Mouse (Mus musculus): ENCODE measurements around the gene Ninj2.

GRCm38 (mm10) chr6:120162928-120163327 is 69.8 kb downstream of the Ninj2 start:
- TF ChIP-seq EP300 (IDR thresholded peaks at IDR 0.05; ENCODE audit: low read depth in 1 of 2, low read length in 2 of 2), result no peak
- TF ChIP-seq GATA1 (IDR thresholded peaks at IDR 0.05; ENCODE audit: low read depth, low read length), result no peak
- TF ChIP-seq MAFK (IDR thresholded peaks at IDR 0.05; ENCODE audit: borderline replicate concordance, low read depth, low read length), result no peak
- TF ChIP-seq CTCF (IDR thresholded peaks at IDR 0.05 in 2 of 3, conservative IDR thresholded peaks at IDR 0.05 in 1 of 3; ENCODE audit: control insufficient read depth in 1 of 3, insufficient read depth in 1 of 3, low read depth in 2 of 3, low read length in 3 of 3, poor library complexity in 1 of 3, severe bottlenecking in 1 of 3), result no peak
- no peak for TF ChIP-seq ZNF384 (IDR thresholded peaks at IDR 0.05; ENCODE audit: low read depth, low read length)

Measured in MEL (cell line).